Mouse (Mus musculus) intestine, postnatal 0 days (tissue): ENCODE data around the gene 4930564D02Rik. TPM values are rescaled to one million over a fixed set of nuclear protein-coding genes. Genes with fewer than 3 reads are reported as not detected.

Experiments
- ATAC-seq: fragments of 200-750 bp; cut with Nextera tagmentation; 2 replicates; pipeline ENCODE4 v1.8.0; 2017; ENCODE audit warnings: mild to moderate bottlenecking, moderate TSS enrichment, moderate library complexity
- H3K27ac ChIP-seq: fragments of 300-500 bp; sonication (generic); 2 replicates; pipeline ENCODE4 v1.5.1; 2014; ENCODE audit warnings: mild to moderate bottlenecking, low read depth, low read length, moderate library complexity
- H3K27me3 ChIP-seq: fragments of 300-500 bp; sonication (generic); replicated peaks from 2 replicates; pipeline ENCODE4 v1.6.1; 2014; ENCODE audit warnings: low read length, mixed read lengths; ENCODE audit not compliant: control insufficient read depth, insufficient read depth
- H3K36me3 ChIP-seq: fragments of 300-500 bp; sonication (generic); 2 replicates; pipeline ENCODE4 v1.6.1; 2014; ENCODE audit warnings: mild to moderate bottlenecking, moderate library complexity; ENCODE audit not compliant: control insufficient read depth, insufficient read depth
- H3K4me1 ChIP-seq: fragments of 300-500 bp; sonication (generic); replicated peaks from 2 replicates; pipeline ENCODE4 v1.6.1; 2014; ENCODE audit warnings: antibody characterized with exemption, low read length, mixed read lengths; ENCODE audit not compliant: control insufficient read depth, insufficient read depth
- H3K4me2 ChIP-seq: fragments of 300-500 bp; sonication (generic); replicated peaks from 2 replicates; pipeline ENCODE4 v1.6.1; 2014; ENCODE audit warnings: low read depth, mild to moderate bottlenecking, moderate library complexity
- H3K4me3 ChIP-seq: fragments of 300-500 bp; sonication (generic); 2 replicates; pipeline ENCODE4 v1.5.1; 2014; ENCODE audit warnings: low read depth, low read length
- H3K9ac ChIP-seq: fragments of 300-500 bp; sonication (generic); 2 replicates; pipeline ENCODE4 v1.6.1; 2014; ENCODE audit warnings: mild to moderate bottlenecking, low read depth, low read length
- H3K9me3 ChIP-seq: fragments of 300-500 bp; sonication (generic); 2 replicates; pipeline ENCODE4 v1.6.1; 2016; ENCODE audit warnings: mixed run types; ENCODE audit not compliant: control insufficient read depth
- CTCF ChIP-seq: sonication (generic); IDR thresholded peaks from 2 replicates; pipeline ENCODE4 v1.5.1; 2016; ENCODE audit warnings: low read depth, mild to moderate bottlenecking, control low read depth, antibody characterized with exemption, moderate library complexity
- WGBS: fragments of 180-500 bp; shearing (Covaris S2); extraction: QIAGEN DNeasy Blood & Tissue Kit; methylation state at CpG from one replicate; pipeline ENCODE4 v1.1.7; 2014; 5-methylcytosine and 5-hydroxymethylcytosine counted together
- polyA plus RNA-seq: library from polyadenylated mRNA; unstranded; fragments of >200 nt; fragmentation: Nextera tagmentation; extraction: Ambion mirVana; gene quantifications from 2 replicates; pipeline ENCODE4 v1.2.1, GENCODE M21; 2015

4930564D02Rik gene
- polyA plus RNA-seq, 1 experiment from 2014 or later = not detected

DNA sequence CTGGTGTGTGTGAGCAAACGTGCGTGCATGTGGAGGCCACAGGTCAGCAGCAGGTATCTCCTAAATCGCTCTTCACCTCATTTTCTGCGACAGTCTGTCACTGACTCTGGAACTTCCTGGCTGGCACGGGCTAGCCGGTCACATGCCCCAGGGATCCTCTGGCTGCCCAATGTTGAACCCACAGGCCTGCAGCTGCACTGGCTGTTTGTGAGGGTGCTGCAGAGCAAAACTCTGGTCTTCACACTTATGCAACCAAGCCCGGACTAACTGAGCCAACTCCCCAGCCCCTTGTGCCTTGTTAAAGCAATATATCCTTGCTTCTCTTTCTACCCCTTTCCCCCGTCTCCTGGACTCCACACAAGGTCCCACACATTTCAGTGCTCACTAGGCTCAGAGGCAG, 19.0 kb upstream of the 4930564D02Rik start:
- no peaks in the 10 kb centered on the region for H3K36me3 ChIP-seq
- H3K4me3 ChIP-seq = no peak overlapping the region
- H3K27me3 ChIP-seq = no peaks in the 10 kb centered on the region
- TF ChIP-seq CTCF = no peak
- H3K4me1 ChIP-seq = peaks cover 6% of the 10 kb centered on the region; the same call in 1 of the 2 replicates
- 47% methylated on average over 8 of the region's 8 CpGs for WGBS
- H3K9ac ChIP-seq = no peak overlapping the region
- no peak overlapping the region for H3K27ac ChIP-seq
- ATAC-seq = no peak
- H3K9me3 ChIP-seq = no peaks in the 10 kb centered on the region
- no peak overlapping the region; the same call in 1 of the 2 replicates for H3K4me2 ChIP-seq

DNA sequence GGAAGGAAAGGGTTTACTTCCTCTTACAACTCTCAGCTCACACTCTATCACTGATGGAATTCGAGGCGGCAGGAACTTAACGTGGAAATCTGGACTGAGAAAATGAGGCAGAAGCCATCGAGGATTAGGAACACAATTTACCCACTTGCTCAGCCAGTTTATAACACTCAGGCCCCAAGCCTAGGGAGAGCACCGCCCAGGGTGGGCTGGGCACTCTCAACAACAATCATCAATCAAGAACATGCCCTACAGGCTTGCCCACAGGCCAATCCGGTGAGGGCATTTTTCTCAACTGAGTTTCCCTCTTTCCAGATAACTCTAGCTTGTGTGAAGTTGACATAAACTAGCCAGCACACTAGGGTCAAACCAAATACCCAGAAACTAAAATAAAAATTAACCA, 16.8 kb upstream of the 4930564D02Rik start:
- Histone ChIP-seq H3K27me3 (no peaks in the 10 kb centered on the region), H3K4me1 (peaks cover 3% of the 10 kb centered on the region; the same call in 1 of the 2 replicates), H3K4me2 (no peak overlapping the region), H3K27ac (no peak overlapping the region), H3K9ac (no peak overlapping the region), H3K4me3 (no peak overlapping the region), H3K9me3 (no peaks in the 10 kb centered on the region), H3K36me3 (no peaks in the 10 kb centered on the region)
- no peak for ATAC-seq
- no peak for TF ChIP-seq CTCF
- WGBS = 33% methylated on average over 6 of the region's 6 CpGs

DNA sequence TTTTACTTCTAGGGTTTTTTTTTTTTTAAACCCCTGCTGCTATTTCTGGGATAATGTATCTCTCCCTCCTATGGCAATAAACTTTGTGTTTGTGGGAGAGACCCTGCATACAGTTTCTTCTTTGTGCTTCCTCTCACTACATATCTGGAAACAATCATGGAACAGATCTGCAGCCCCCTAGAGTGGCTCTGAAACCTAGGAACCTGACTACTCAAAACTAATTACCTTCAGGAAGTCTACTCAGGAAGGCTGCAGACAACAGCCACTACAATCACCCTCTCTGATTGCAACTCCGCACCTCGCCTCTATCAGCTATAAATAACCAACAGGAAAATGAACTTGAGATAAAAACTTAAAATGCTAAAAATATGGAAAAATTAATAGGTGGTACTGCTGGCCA, 15.5 kb upstream of the 4930564D02Rik start:
- Histone ChIP-seq H3K9me3 (no peaks in the 10 kb centered on the region), H3K27me3 (no peaks in the 10 kb centered on the region), H3K4me1 (peaks cover 3% of the 10 kb centered on the region; the same call in 1 of the 2 replicates), H3K4me2 (peak overlapping the region; percentile 92), H3K9ac (no peak overlapping the region), H3K36me3 (no peaks in the 10 kb centered on the region), H3K4me3 (peak overlapping the region; percentile 92), H3K27ac (peak overlapping the region; percentile 74)
- 16% methylated on average over 2 of the region's 2 CpGs for WGBS
- no peak for ATAC-seq
- no peak for TF ChIP-seq CTCF

DNA sequence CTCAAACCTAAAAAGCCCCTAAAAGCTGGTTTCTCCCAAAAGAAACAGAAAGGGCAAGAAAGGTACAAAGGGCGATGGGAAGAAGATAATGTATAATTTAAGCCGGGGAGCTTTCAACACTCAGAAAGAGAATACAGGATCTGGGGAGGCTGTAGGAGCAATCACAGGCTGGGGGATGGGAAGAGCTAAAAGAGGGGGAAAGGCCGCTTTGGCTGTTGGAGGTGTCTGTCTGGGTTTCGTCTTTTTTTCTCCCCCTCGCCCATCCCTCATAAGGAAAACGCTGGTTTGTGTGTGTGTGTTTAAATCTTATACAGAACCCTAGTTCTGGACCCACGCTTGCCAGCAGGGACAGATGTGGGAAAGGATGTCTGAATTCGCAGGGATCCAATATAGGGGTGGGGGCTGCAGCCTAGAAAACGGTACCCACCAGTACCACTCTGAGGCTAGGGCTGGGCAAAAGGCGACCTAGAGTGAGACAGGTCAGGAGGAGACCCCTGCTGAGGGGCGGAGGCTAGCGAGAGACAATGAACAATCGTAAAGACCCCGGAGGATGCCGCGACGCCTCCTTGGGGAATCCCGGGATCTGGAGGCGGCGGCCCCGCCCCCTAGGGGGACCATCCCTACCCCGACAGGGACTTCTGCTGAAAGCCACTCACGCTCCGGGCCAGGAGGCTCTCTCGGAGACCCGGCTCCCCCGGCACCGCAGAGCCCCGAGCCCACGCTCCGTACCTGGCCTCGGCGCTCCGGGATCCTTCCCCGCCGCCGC, 14.3 kb upstream of the 4930564D02Rik start:
- no peaks in the 10 kb centered on the region for H3K36me3 ChIP-seq
- H3K4me1 ChIP-seq = peaks cover 3% of the 10 kb centered on the region; the same call in 1 of the 2 replicates
- peak overlapping the region; percentile 74 for H3K27ac ChIP-seq
- peak overlapping the region; percentile 92 for H3K4me2 ChIP-seq
- peak; percentile 39 for ATAC-seq
- no peak for TF ChIP-seq CTCF
- H3K9ac ChIP-seq = peak overlapping the region; percentile 72
- H3K4me3 ChIP-seq = peak overlapping the region; percentile 92
- H3K9me3 ChIP-seq = no peaks in the 10 kb centered on the region
- WGBS = under 1% methylated on average over 31 of the region's 37 CpGs
- H3K27me3 ChIP-seq = no peaks in the 10 kb centered on the region

GRCm38 (mm10) chr3:105052937-105053697, 13.5 kb upstream of the 4930564D02Rik start, which contains the start of gene Cttnbp2nl:
Gene Cttnbp2nl, minus strand, starts transcription at chr3:105053146.
- WGBS = under 1% methylated on average over 31 of the region's 31 CpGs
- Histone ChIP-seq H3K27me3 (no peaks in the 10 kb centered on the region), H3K36me3 (no peaks in the 10 kb centered on the region), H3K4me3 (peak within 1 kb of the TSS; percentile 92), H3K9me3 (no peaks in the 10 kb centered on the region), H3K4me1 (peaks cover 3% of the 10 kb centered on the region; the same call in 1 of the 2 replicates), H3K4me2 (peak within 1 kb of the TSS; percentile 92), H3K27ac (peak within 1 kb of the TSS; percentile 74), H3K9ac (peak within 1 kb of the TSS; percentile 72)
- ATAC-seq = peak; percentile 97
- 0 out of 2 replicates have a peak, but pooled peaks have one; percentile 2 for TF ChIP-seq CTCF

DNA sequence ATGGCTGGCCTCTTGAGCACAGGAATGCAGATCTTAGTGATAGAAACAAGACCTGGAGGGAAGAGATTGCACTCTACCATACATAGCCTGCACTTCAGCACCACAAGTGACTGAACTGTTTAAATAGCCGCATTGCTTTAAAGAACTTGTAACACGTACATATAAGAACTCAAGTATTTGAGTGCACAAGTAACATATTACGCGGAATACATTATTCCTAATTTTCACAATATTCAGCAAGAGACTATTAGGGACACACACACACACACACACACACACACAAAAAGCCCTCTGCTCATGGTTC, 13.0 kb upstream of the 4930564D02Rik start:
- WGBS = 58% methylated on average over 4 of the region's 4 CpGs
- H3K4me3 ChIP-seq = peak overlapping the region; percentile 92
- H3K36me3 ChIP-seq = no peaks in the 10 kb centered on the region
- no peak for ATAC-seq
- H3K4me2 ChIP-seq = peak overlapping the region; percentile 92
- 0 out of 2 replicates have a peak overlapping the region, but pooled peaks have one; percentile 35 for H3K9ac ChIP-seq
- H3K4me1 ChIP-seq = peaks cover 3% of the 10 kb centered on the region; the same call in 1 of the 2 replicates
- no peaks in the 10 kb centered on the region for H3K27me3 ChIP-seq
- peak overlapping the region; percentile 57; the same call in 1 of the 2 replicates for H3K27ac ChIP-seq
- H3K9me3 ChIP-seq = no peaks in the 10 kb centered on the region
- TF ChIP-seq CTCF = no peak
